Mouse (Mus musculus) limb, embryonic 13.5 days (tissue): ENCODE results near the gene Tgfbr3. TPM values are rescaled to one million over a fixed set of nuclear protein-coding genes. Genes with fewer than 3 reads are reported as not detected.

Experiments used
- ATAC-seq: fragments of 200-750 bp; cut with Nextera tagmentation; 2 replicates; pipeline ENCODE4 v1.8.0; 2017; ENCODE audit warnings: low read depth, moderate number of reproducible peaks, moderate TSS enrichment; ENCODE audit not compliant: low FRiP score
- H3K27ac ChIP-seq: fragments of 300-500 bp; sonication (generic); 2 replicates; pipeline ENCODE4 v1.5.1; 2015; ENCODE audit warnings: inconsistent platforms, mild to moderate bottlenecking, moderate library complexity
- H3K27me3 ChIP-seq: fragments of 300-500 bp; sonication (generic); 2 replicates; pipeline ENCODE4 v1.6.1; 2015; ENCODE audit warnings: mild to moderate bottlenecking, inconsistent platforms
- H3K36me3 ChIP-seq: fragments of 300-500 bp; sonication (generic); 2 replicates; pipeline ENCODE4 v1.6.1; 2015; ENCODE audit warnings: inconsistent platforms, mild to moderate bottlenecking, moderate library complexity
- H3K4me1 ChIP-seq: fragments of 300-500 bp; sonication (generic); 2 replicates; pipeline ENCODE4 v1.6.1; 2015; ENCODE audit warnings: inconsistent platforms
- H3K4me2 ChIP-seq: fragments of 300-500 bp; sonication (generic); replicated peaks from 2 replicates; pipeline ENCODE4 v1.6.1; 2015; ENCODE audit warnings: inconsistent platforms, mild to moderate bottlenecking, moderate library complexity
- H3K4me3 ChIP-seq: fragments of 300-500 bp; sonication (generic); 2 replicates; pipeline ENCODE4 v1.5.1; 2015; ENCODE audit warnings: moderate library complexity, mild to moderate bottlenecking, inconsistent platforms
- H3K9ac ChIP-seq: fragments of 300-500 bp; sonication (generic); 2 replicates; pipeline ENCODE4 v1.6.1; 2015; ENCODE audit warnings: mild to moderate bottlenecking, inconsistent platforms
- H3K9me3 ChIP-seq: fragments of 300-500 bp; sonication (generic); 2 replicates; pipeline ENCODE4 v1.6.1; 2016; ENCODE audit warnings: inconsistent platforms
- WGBS: fragments of 180-500 bp; shearing (Covaris S2); methylation state at CpG from one replicate; pipeline ENCODE4 v1.1.7; 2015; 5-methylcytosine and 5-hydroxymethylcytosine counted together
- polyA plus RNA-seq: library from polyadenylated mRNA; unstranded; fragments of >200 nt; fragmentation: Nextera tagmentation; extraction: Ambion mirVana; gene quantifications from 2 replicates; pipeline ENCODE4 v1.2.1, GENCODE M21; 2015

Gene Tgfbr3
- polyA plus RNA-seq, 1 experiment from 2014 or later = 25.4 TPM

DNA sequence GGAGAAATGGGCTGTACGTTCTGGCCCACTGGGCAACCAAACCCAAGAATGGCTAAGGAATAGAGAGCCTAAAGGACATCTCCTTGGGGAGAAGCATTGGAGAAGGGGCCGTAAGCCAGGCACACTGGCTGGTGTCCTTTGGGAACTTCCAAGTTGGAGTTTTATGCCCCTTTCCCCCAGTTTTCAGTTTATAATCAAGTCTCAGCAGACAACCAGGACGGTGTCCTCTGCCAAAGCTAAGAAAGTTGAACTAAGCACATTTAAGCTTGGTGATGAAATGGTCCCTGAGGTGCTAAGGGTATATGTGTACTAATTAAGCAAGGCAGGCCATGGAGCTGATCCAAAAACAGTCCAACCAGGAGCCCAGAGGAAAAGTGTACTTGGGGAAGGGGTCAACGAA lies 124.6 kb downstream of the Tgfbr3 start:
- Histone ChIP-seq H3K9me3 (no peaks in the 10 kb centered on the region), H3K4me1 (peaks cover 78% of the 10 kb centered on the region), H3K9ac (no peak overlapping the region), H3K4me3 (no peak overlapping the region), H3K27me3 (no peaks in the 10 kb centered on the region), H3K4me2 (no peak overlapping the region), H3K36me3 (no peaks in the 10 kb centered on the region), H3K27ac (0 out of 2 replicates have a peak overlapping the region, but pooled peaks have one; percentile 1)
- no peak for ATAC-seq
- 69% methylated on average over 4 of the region's 4 CpGs for WGBS

DNA sequence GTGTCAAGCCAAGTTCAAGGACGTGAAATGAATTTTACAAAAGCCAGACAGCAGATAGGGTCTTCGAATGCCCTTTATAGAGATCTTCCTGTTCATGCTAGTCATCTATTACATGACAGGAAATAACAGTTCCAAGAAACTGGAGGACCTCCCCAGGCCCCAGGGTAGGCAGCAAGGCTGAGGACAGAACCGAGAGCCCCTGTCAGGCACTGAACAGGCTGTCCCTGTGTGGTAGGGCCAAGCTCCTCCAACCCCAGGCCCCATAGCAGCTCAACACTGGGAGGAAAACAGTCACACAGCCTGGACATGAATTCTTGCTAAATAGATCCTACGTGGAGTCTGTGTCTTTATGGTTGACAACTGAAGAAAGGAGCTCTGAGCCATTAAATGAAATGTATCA lies 125.3 kb downstream of the Tgfbr3 start:
- H3K9ac ChIP-seq = no peak overlapping the region
- no peaks in the 10 kb centered on the region for H3K36me3 ChIP-seq
- H3K27ac ChIP-seq = peak overlapping the region; percentile 1; the same call in 1 of the 2 replicates
- no peak overlapping the region for H3K4me3 ChIP-seq
- H3K9me3 ChIP-seq = no peaks in the 10 kb centered on the region
- H3K4me2 ChIP-seq = no peak overlapping the region
- H3K4me1 ChIP-seq = peaks cover 80% of the 10 kb centered on the region
- WGBS = 88% methylated on average over 4 of the region's 4 CpGs
- no peak for ATAC-seq
- H3K27me3 ChIP-seq = no peaks in the 10 kb centered on the region

DNA sequence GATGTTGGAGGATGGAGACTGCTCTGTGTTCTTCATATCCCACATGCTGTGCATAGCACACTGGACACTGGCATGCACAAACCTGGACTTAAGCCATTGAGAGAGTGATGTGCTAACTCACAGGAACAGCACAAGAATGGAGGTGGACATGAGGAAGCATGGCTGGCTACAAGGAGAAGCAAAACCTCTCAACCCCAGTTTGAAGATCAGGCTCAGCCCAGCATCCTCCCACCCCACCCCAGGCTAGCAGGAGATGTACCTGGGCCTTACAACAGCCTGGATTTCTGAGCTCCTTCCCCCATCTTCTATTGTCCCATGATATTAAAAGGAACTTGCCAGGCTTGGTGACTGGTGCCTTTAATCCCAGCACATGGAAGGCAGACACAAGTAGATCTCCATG lies 126.1 kb downstream of the Tgfbr3 start:
- peaks cover 79% of the 10 kb centered on the region for H3K4me1 ChIP-seq

DNA sequence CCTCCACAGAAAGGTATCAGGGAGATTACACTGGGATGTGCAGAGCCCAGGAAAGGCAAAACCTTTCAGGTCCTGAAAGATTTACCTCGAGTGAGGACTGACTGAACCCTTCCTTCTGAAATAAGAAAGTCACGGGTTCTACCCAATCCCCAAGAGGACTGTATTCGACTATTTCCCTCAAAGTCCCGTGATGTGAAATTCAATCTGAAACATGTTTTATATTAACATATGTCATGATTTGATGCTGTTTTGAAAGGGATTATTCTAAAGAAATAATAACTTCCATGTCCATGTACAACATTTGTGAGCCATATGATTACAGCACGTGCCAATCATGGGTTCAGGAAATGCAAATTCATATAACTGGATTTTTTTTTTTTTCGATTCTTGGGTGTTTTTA lies 126.6 kb downstream of the Tgfbr3 start:
- Histone ChIP-seq H3K4me2 (no peak overlapping the region; the same call in 1 of the 2 replicates), H3K9me3 (no peaks in the 10 kb centered on the region), H3K9ac (no peak overlapping the region), H3K4me3 (no peak overlapping the region), H3K36me3 (no peaks in the 10 kb centered on the region), H3K27ac (peak overlapping the region; percentile 52; the same call in 1 of the 2 replicates), H3K27me3 (no peaks in the 10 kb centered on the region), H3K4me1 (peaks cover 79% of the 10 kb centered on the region)
- WGBS = 51% methylated on average over 6 of the region's 6 CpGs
- no peak for ATAC-seq

More for the DNA sequence above, 126.1 kb downstream of the Tgfbr3 start:
- Histone ChIP-seq H3K27me3 (no peaks in the 10 kb centered on the region), H3K27ac (0 out of 2 replicates have a peak overlapping the region, but pooled peaks have one; percentile 1), H3K9me3 (no peaks in the 10 kb centered on the region), H3K4me2 (no peak overlapping the region), H3K36me3 (no peaks in the 10 kb centered on the region), H3K9ac (no peak overlapping the region), H3K4me3 (no peak overlapping the region)
- no peak for ATAC-seq

DNA sequence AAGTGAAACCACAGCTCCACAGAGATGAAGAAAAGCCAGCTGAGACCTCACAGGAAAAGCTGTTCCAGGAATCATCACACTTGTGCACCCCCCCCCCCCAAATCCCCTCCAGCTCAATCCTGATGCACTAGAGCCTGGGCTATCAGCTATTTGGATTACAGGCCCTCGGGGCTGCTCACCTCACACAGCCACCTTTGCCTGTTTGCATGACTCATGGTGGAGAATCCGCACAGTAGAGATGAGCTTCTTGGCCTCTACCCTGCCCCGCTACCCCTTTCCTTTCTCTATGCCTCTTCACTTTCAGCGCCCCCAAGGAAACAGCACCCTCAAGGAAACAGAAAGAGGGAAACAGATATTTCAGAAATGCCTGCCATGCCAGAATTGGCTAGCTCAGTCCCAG lies 127.1 kb downstream of the Tgfbr3 start:
- H3K4me2 ChIP-seq = no peak overlapping the region; the same call in 1 of the 2 replicates
- WGBS = 84% methylated on average over 4 of the region's 4 CpGs
- peaks cover 79% of the 10 kb centered on the region for H3K4me1 ChIP-seq

DNA sequence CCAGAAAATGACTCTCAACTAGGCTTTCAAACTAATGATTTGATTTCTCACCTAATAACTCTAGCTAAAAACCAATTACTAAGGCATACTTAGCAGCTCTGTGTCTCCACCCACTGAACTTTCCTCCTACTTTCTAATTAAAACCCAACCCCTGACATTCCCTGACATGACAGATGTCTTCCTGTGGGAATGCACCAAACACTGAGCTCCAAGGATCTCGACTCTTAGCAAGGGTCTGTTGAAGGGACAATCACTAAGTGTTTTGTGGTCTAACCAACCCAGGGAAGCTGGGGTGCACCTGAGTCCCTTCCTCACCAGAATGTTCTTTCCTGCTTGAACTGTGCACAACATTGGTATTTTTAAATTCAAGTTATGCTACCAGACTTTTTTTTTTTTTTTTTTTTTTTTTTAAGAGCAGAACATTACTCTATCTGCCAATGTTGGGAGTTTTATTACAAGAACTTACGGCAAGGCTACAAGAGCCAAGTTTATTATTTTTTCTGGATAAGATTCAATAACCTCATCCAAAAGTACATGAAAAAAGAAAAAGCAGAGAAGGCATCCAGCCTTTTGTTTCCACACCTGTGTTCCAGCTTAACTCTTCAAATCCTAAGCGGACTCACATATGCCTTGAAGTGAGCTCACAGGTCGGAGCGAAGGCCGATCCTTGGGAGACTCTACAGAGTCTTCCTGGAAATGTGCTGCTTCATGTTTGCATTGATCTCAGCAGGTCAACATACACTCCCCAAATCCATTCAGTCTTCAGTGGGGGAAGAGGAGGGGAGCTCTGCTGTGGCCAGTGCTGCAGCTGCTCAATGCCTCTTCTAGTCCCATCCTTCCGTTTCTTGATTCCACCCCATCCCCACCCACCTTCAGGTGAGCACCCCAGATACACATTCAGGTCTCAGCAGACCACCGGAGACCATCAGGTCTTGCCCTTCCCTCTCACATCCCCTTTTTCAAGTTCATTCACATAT lies 129.2 kb downstream of the Tgfbr3 start:
- Histone ChIP-seq H3K9me3 (no peaks in the 10 kb centered on the region), H3K4me2 (no peak overlapping the region; the same call in 1 of the 2 replicates), H3K4me1 (peaks cover 74% of the 10 kb centered on the region), H3K9ac (no peak overlapping the region), H3K36me3 (no peaks in the 10 kb centered on the region), H3K27ac (peak overlapping the region; percentile 77), H3K27me3 (no peaks in the 10 kb centered on the region), H3K4me3 (no peak overlapping the region)
- WGBS = 57% methylated on average over 8 of the region's 8 CpGs
- peak; percentile 16; the same call in 1 of the 2 replicates for ATAC-seq

More for the DNA sequence above, 127.1 kb downstream of the Tgfbr3 start:
- ATAC-seq = no peak
- H3K9me3 ChIP-seq = no peaks in the 10 kb centered on the region
- no peaks in the 10 kb centered on the region for H3K36me3 ChIP-seq
- no peak overlapping the region for H3K4me3 ChIP-seq
- no peaks in the 10 kb centered on the region for H3K27me3 ChIP-seq
- peak overlapping the region; percentile 52; the same call in 1 of the 2 replicates for H3K27ac ChIP-seq
- no peak overlapping the region for H3K9ac ChIP-seq

DNA sequence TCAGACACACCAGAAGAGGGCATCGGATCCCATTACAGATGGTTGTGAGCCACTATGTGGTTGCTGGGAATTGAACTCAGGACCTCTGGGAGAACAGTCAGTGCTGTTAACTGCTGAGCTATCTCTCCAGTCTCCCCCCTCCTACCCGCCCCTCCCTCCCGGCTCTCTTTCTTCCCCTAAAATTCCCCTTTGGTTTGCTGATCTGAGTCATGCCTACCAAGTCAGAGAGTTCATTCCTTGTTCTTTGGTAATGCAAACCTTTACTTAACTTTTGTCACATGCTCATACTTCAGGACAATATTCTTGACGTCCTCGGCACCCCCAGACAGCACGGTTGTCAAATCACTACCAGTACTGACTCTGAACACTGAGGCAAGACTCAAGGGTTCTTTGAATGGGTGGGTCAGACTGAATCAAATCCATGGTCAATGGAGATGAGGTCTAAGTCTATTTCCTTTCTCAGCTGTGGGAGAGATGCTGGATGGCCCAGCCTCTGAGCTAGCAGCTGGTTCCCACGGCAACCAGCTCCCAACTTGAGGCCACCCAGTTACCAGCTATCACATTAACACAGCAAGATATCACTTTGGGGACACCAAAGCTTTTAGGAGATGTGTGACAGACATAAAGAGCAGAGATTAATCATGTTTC lies 130.8 kb downstream of the Tgfbr3 start:
- H3K4me2 ChIP-seq = no peak overlapping the region
- WGBS = 85% methylated on average over 7 of the region's 7 CpGs
- H3K4me3 ChIP-seq = no peak overlapping the region
- no peak overlapping the region for H3K27ac ChIP-seq
- no peaks in the 10 kb centered on the region for H3K9me3 ChIP-seq
- H3K9ac ChIP-seq = no peak overlapping the region
- ATAC-seq = no peak
- H3K4me1 ChIP-seq = peaks cover 60% of the 10 kb centered on the region
- H3K36me3 ChIP-seq = peaks cover 5% of the 10 kb centered on the region; the same call in 1 of the 2 replicates
- H3K27me3 ChIP-seq = no peaks in the 10 kb centered on the region

DNA sequence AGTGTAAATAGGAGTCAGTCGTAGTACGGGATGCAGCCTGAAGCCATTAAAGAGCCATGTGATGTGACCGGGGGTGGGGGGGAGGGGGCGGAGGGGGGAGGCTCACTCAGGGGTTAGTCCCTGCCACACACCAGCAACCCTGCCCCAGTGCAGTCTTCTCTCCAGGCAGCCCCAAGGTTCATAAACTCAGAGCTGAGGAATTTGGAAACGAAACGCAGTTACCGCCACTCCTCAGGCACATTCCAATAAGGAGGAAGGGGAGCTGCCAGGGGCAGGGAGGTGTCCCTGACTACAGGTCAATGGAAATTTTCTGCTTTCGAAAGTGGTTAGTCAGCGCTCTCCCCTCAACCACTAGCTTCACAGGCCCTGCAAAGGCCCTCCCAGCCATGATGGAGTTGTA lies 132.0 kb downstream of the Tgfbr3 start:
- H3K9ac ChIP-seq = no peak overlapping the region
- peak; percentile 87 for ATAC-seq
- H3K4me1 ChIP-seq = peaks cover 53% of the 10 kb centered on the region
- peak overlapping the region; percentile 81 for H3K27ac ChIP-seq
- H3K27me3 ChIP-seq = no peaks in the 10 kb centered on the region
- H3K4me3 ChIP-seq = no peak overlapping the region
- H3K36me3 ChIP-seq = peaks cover 10% of the 10 kb centered on the region; the same call in 1 of the 2 replicates
- 13% methylated on average over 9 of the region's 9 CpGs for WGBS
- no peaks in the 10 kb centered on the region for H3K9me3 ChIP-seq
- H3K4me2 ChIP-seq = peak overlapping the region; percentile 27

DNA sequence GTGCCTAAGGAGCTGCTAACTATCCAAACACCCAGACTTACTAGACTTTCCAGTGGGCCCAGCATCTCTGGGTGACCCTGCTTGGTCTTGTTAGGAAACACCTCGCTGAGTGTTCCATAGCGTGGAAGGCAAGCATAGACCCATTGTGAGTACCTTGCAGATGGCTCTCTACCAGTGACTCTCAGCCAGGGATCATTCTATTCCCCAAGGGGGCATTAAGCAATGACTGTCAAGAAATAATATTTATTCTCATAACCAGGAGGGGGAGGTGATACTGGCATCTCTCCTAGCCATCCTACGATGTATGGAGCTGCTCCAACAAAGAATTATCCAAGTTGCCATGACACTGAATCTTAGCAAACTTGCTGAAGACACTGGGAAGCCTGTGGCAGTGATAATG lies 133.3 kb downstream of the Tgfbr3 start:
- Histone ChIP-seq H3K27me3 (no peaks in the 10 kb centered on the region), H3K9ac (no peak overlapping the region), H3K4me3 (no peak overlapping the region), H3K27ac (no peak overlapping the region), H3K4me1 (peaks cover 62% of the 10 kb centered on the region), H3K36me3 (peaks cover 10% of the 10 kb centered on the region; the same call in 1 of the 2 replicates), H3K4me2 (no peak overlapping the region), H3K9me3 (no peaks in the 10 kb centered on the region)
- WGBS = 93% methylated on average over 3 of the region's 3 CpGs
- ATAC-seq = no peak

DNA sequence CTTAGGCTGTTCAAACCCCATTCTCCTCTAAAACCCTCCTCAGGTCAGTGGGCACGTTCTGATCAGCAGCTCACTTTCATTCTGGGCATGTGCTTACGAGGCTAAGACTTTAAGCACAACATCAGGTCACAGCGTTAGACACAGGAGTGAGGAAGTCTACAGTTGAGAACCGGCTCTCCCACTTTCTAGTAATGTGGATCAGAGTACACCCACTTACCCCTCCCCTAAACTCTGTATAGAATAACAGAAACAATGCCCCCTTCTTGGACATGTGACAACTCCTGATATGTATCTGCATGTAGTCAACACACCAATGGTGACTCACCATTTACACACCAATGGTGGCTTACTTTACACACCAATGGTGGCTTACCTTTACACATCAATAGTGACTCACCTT lies 136.4 kb downstream of the Tgfbr3 start:
- no peak for ATAC-seq
- peaks cover 10% of the 10 kb centered on the region; the same call in 1 of the 2 replicates for H3K36me3 ChIP-seq
- no peak overlapping the region for H3K9ac ChIP-seq
- no peaks in the 10 kb centered on the region for H3K9me3 ChIP-seq
- H3K4me3 ChIP-seq = no peak overlapping the region
- H3K4me2 ChIP-seq = no peak overlapping the region
- H3K27ac ChIP-seq = no peak overlapping the region
- WGBS = 79% methylated on average over 4 of the region's 4 CpGs
- peaks cover 63% of the 10 kb centered on the region for H3K4me1 ChIP-seq
- H3K27me3 ChIP-seq = no peaks in the 10 kb centered on the region

DNA sequence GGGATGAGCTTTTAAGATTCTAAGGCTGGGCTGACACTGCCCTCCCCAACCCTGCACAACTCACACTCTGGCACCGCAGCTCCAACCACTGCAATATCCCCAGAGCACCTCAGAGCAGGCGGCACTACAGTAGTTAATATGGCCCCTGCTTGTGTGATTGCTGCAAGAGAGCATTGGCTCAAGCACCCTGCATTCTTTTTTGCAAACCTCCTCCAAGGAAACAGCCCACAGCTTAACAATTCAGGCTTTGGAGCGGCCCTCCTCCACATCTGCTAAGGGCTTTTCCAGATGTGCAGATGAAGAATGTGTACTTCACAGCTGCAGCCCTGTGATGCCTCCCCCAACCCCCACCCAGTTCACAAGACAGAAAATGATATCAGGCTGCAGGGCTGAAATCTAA lies 138.1 kb downstream of the Tgfbr3 start:
- peak overlapping the region; percentile 41 for H3K4me2 ChIP-seq
- H3K27me3 ChIP-seq = no peaks in the 10 kb centered on the region
- peak; percentile 83 for ATAC-seq
- H3K4me1 ChIP-seq = peaks cover 55% of the 10 kb centered on the region
- peaks cover 10% of the 10 kb centered on the region; the same call in 1 of the 2 replicates for H3K36me3 ChIP-seq
- H3K4me3 ChIP-seq = no peak overlapping the region
- H3K9me3 ChIP-seq = no peaks in the 10 kb centered on the region
- WGBS = 20% methylated on average over 3 of the region's 3 CpGs
- H3K9ac ChIP-seq = 0 out of 2 replicates have a peak overlapping the region, but pooled peaks have one; percentile 8
- peak overlapping the region; percentile 86 for H3K27ac ChIP-seq
